ENCODE assay signal across 11 mouse cellular contexts in genomic region chr4:102783063-102783748, GRCm38 (mm10). TPM values are rescaled to one million over a fixed set of nuclear protein-coding genes. Genes with fewer than 3 reads are reported as not detected.
A peak's percentile ranks its signal among the peaks of the same experiment; 100 is the strongest.
DNase-seq lines count a peak whose midpoint lies in the region; ATAC-seq and TF ChIP-seq lines count a peak whose summit lies in the region.
"Had no signal": no experiment of that assay in that cellular context is flagged by ENCODE, and none has a peak within 500 bp of the region (broad histone marks: within the 10 kb centered on the region; RNA-seq: fewer than 3 reads in every experiment).

No protein-coding gene starts in this region.

- H3K4me3 ChIP-seq in hindbrain, postnatal 0 days (ENCODE audit: low read length) = no peak overlapping the region
- no peak overlapping the region for H3K4me3 ChIP-seq in hindbrain, embryonic 11.5 days (ENCODE audit: low read depth, low read length)
- no peak overlapping the region for H3K4me3 ChIP-seq in neural tube, embryonic 14.5 days (ENCODE audit: low read depth, low read length)
- H3K4me3 ChIP-seq in midbrain, embryonic 11.5 days (ENCODE audit: low read depth, low read length) = no peak overlapping the region
- H3K4me3 ChIP-seq: neural tube, embryonic 12.5 days had no signal

- no peak overlapping the region for H3K4me2 ChIP-seq in hindbrain, postnatal 0 days (ENCODE audit: low read depth, low read length)
- no peak overlapping the region for H3K4me2 ChIP-seq in hindbrain, embryonic 11.5 days (replicated peaks; ENCODE audit: low read depth, low read length)
- H3K4me2 ChIP-seq in neural tube, embryonic 14.5 days (ENCODE audit: low read depth, low read length) = no peak overlapping the region
- no peak overlapping the region for H3K4me2 ChIP-seq in midbrain, embryonic 11.5 days
- H3K4me2 ChIP-seq: neural tube, embryonic 12.5 days had no signal

- no peaks in the 10 kb centered on the region for H3K36me3 ChIP-seq in hindbrain, postnatal 0 days (ENCODE audit: insufficient read depth, low read length)
- H3K36me3 ChIP-seq in hindbrain, embryonic 11.5 days (ENCODE audit: control insufficient read depth, insufficient read depth, low read length) = no peaks in the 10 kb centered on the region
- H3K36me3 ChIP-seq in neural tube, embryonic 14.5 days (ENCODE audit: control insufficient read depth, insufficient read depth, low read length) = no peaks in the 10 kb centered on the region
- H3K36me3 ChIP-seq in midbrain, embryonic 11.5 days (ENCODE audit: control insufficient read depth, insufficient read depth, low read length) = no peaks in the 10 kb centered on the region
- H3K36me3 ChIP-seq: neural tube, embryonic 12.5 days had no signal

- peaks cover 5% of the 10 kb centered on the region; the same call in 1 of the 2 replicates for H3K4me1 ChIP-seq in hindbrain, postnatal 0 days (ENCODE audit: insufficient read depth, low read length)
- H3K4me1 ChIP-seq in hindbrain, embryonic 11.5 days (replicated peaks; ENCODE audit: control insufficient read depth, insufficient read depth, low read length) = no peaks in the 10 kb centered on the region
- H3K4me1 ChIP-seq in neural tube, embryonic 14.5 days (ENCODE audit: control insufficient read depth, insufficient read depth, low read length) = no peaks in the 10 kb centered on the region
- H3K4me1 ChIP-seq in midbrain, embryonic 11.5 days (ENCODE audit: control insufficient read depth, insufficient read depth, low read length) = no peaks in the 10 kb centered on the region
- H3K4me1 ChIP-seq: neural tube, embryonic 12.5 days had no signal

- no peak overlapping the region for H3K9ac ChIP-seq in hindbrain, postnatal 0 days (replicated peaks; ENCODE audit: low read length)
- H3K9ac ChIP-seq in hindbrain, embryonic 11.5 days (ENCODE audit: low read depth, low read length) = no peak overlapping the region
- H3K9ac ChIP-seq in neural tube, embryonic 14.5 days (replicated peaks; ENCODE audit: low read depth, low read length) = no peak overlapping the region
- no peak overlapping the region for H3K9ac ChIP-seq in midbrain, embryonic 11.5 days (ENCODE audit: low read length)
- H3K9ac ChIP-seq: neural tube, embryonic 12.5 days had no signal

- TF ChIP-seq CTCF in hindbrain, postnatal 0 days (IDR thresholded peaks at IDR 0.05; ENCODE audit: low read depth) = no peak

- DNase-seq in hindbrain, postnatal 0 days (ENCODE audit: low spot score) = peak; percentile 74
- DNase-seq in hindbrain, embryonic 11.5 days (ENCODE audit: low spot score) = no peak
- peak; percentile 79 for DNase-seq in brain, adult 2 months (ENCODE audit: low read depth, low spot score)
- DNase-seq in cerebellum, adult 9-11 months = peak; percentile 82
- DNase-seq in kidney, adult 8-10 months = no peak
- no peak for DNase-seq in midbrain, embryonic 11.5 days (ENCODE audit: low spot score, missing footprints)
- DNase-seq: gastrocnemius, postnatal 10 days had no signal

- H3K9me3 ChIP-seq in hindbrain, postnatal 0 days (ENCODE audit: low read length) = no peaks in the 10 kb centered on the region
- no peaks in the 10 kb centered on the region for H3K9me3 ChIP-seq in hindbrain, embryonic 11.5 days (ENCODE audit: control insufficient read depth, low read length)
- no peaks in the 10 kb centered on the region for H3K9me3 ChIP-seq in neural tube, embryonic 14.5 days (ENCODE audit: control insufficient read depth, low read length)
- H3K9me3 ChIP-seq in midbrain, embryonic 11.5 days (ENCODE audit: control insufficient read depth, low read length) = no peaks in the 10 kb centered on the region
- H3K9me3 ChIP-seq: neural tube, embryonic 12.5 days had no signal

- H3K27ac ChIP-seq in hindbrain, postnatal 0 days = peak overlapping the region; percentile 74
- no peak overlapping the region for H3K27ac ChIP-seq in hindbrain, embryonic 11.5 days (ENCODE audit: low read depth, low read length)
- H3K27ac ChIP-seq in neural tube, embryonic 14.5 days (ENCODE audit: low read depth, low read length) = no peak overlapping the region
- no peak overlapping the region for H3K27ac ChIP-seq in midbrain, embryonic 11.5 days (ENCODE audit: low read depth, low read length)
- H3K27ac ChIP-seq: neural tube, embryonic 12.5 days had no signal

- 47% methylated on average over 7 of the region's 7 CpGs for WGBS in hindbrain, postnatal 0 days
- WGBS in hindbrain, embryonic 11.5 days = 82% methylated on average over 7 of the region's 7 CpGs
- 66% methylated on average over 7 of the region's 7 CpGs for WGBS in neural tube, embryonic 14.5 days
- 77% methylated on average over 7 of the region's 7 CpGs for WGBS in midbrain, embryonic 11.5 days

- ATAC-seq in hindbrain, postnatal 0 days = peak; percentile 74
- ATAC-seq in hindbrain, embryonic 11.5 days (ENCODE audit: low FRiP score) = no peak
- 0 out of 2 replicates have a peak, but pooled peaks have one; percentile 49 for ATAC-seq in neural tube, embryonic 14.5 days (ENCODE audit: low read depth)
- ATAC-seq in inflammation-experienced regulatory T-cells, adult 6 months = no peak
- no peak for ATAC-seq in midbrain, embryonic 11.5 days (ENCODE audit: low FRiP score)
- ATAC-seq: intestine, postnatal 0 days had no signal

- no peaks in the 10 kb centered on the region for H3K27me3 ChIP-seq in hindbrain, postnatal 0 days (ENCODE audit: insufficient read depth, low read length)
- no peaks in the 10 kb centered on the region for H3K27me3 ChIP-seq in hindbrain, embryonic 11.5 days (ENCODE audit: control insufficient read depth, insufficient read depth, low read length)
- no peaks in the 10 kb centered on the region for H3K27me3 ChIP-seq in neural tube, embryonic 14.5 days (ENCODE audit: control insufficient read depth, insufficient read depth, low read length)
- H3K27me3 ChIP-seq in midbrain, embryonic 11.5 days (ENCODE audit: control insufficient read depth, insufficient read depth, low read length) = no peaks in the 10 kb centered on the region
- H3K27me3 ChIP-seq: neural tube, embryonic 12.5 days had no signal

RNA-seq across cellular contexts. Expression of gene Sgip1, which starts 42.1 kb away (rescaled TPM):
- 34.6 and 41.4 TPM in 2 replicates for total RNA-seq in hindbrain, postnatal 0 days (2014; rRNA removed)
- 60.8 and 62.0 TPM in 2 replicates for polyA plus RNA-seq in hindbrain, postnatal 0 days (2015; fragmentation: Nextera tagmentation; extraction: Ambion mirVana)
- 20.3 and 22.9 TPM in 2 replicates for polyA plus RNA-seq in hindbrain, embryonic 11.5 days (2014; fragmentation: Nextera tagmentation; extraction: Ambion mirVana)
- polyA plus RNA-seq in neural tube, embryonic 14.5 days (2014; fragmentation: Nextera tagmentation; extraction: Ambion mirVana) = 81.0 and 86.7 TPM in 2 replicates
- 1 to 10 TPM in 2 of 3 experiments, not detected in 1; 1.2 to 1.9 TPM for polyA plus RNA-seq in inflammation-experienced regulatory T-cells, adult 6 months (2017; shearing (Covaris generic))
- 14.4 and 15.9 TPM in 2 replicates for polyA plus RNA-seq in midbrain, embryonic 11.5 days (2014; fragmentation: Nextera tagmentation; extraction: Ambion mirVana)

Comparison
In these comparisons a context has a peak if more than half of its experiments do, and no peak if none do; other contexts are left out.
1. ATAC-seq: peak in hindbrain, postnatal 0 days (single experiment) and neural tube, embryonic 14.5 days (single experiment); none in hindbrain, embryonic 11.5 days (single experiment), inflammation-experienced regulatory T-cells, adult 6 months (single experiment) and midbrain, embryonic 11.5 days (single experiment).
2. DNase-seq: peak in hindbrain, postnatal 0 days (single experiment), brain, adult 2 months (single experiment) and cerebellum, adult 9-11 months (single experiment); none in hindbrain, embryonic 11.5 days (single experiment), kidney, adult 8-10 months (0 of 2) and midbrain, embryonic 11.5 days (single experiment).